Mouse (Mus musculus) heart, postnatal 0 days (tissue): ENCODE data around the gene Slc6a16. TPM values are rescaled to one million over a fixed set of nuclear protein-coding genes. Genes with fewer than 3 reads are reported as not detected.
A peak's percentile ranks its signal among the peaks of the same experiment; 100 is the strongest.

Experiments
- ATAC-seq: fragments of 200-750 bp; cut with Nextera tagmentation; 2 replicates; pipeline ENCODE4 v1.8.0; 2017; ENCODE audit warnings: low read depth, moderate number of reproducible peaks, moderate library complexity; ENCODE audit not compliant: insufficient read depth
- DNase-seq: peaks from one replicate; pipeline ENCODE4 v3.0.0-alpha.2; 2016; ENCODE audit warnings: low spot score
- H3K27ac ChIP-seq: fragments of 300-500 bp; sonication (generic); 2 replicates; pipeline ENCODE4 v1.5.1; 2014; ENCODE audit warnings: low read depth, mild to moderate bottlenecking
- H3K27me3 ChIP-seq: fragments of 300-500 bp; sonication (generic); 2 replicates; pipeline ENCODE4 v1.6.1; 2014; ENCODE audit warnings: low read length, mixed read lengths; ENCODE audit not compliant: control insufficient read depth, insufficient read depth
- H3K36me3 ChIP-seq: fragments of 300-500 bp; sonication (generic); replicated peaks from 2 replicates; pipeline ENCODE4 v1.6.1; 2014; ENCODE audit warnings: low read length, mixed read lengths; ENCODE audit not compliant: control insufficient read depth, insufficient read depth
- H3K4me1 ChIP-seq: fragments of 300-500 bp; sonication (generic); 2 replicates; pipeline ENCODE4 v1.6.1; 2014; ENCODE audit warnings: antibody characterized with exemption; ENCODE audit not compliant: control insufficient read depth, insufficient read depth
- H3K4me2 ChIP-seq: fragments of 300-500 bp; sonication (generic); 2 replicates; pipeline ENCODE4 v1.6.1; 2014; ENCODE audit warnings: low read depth, mild to moderate bottlenecking, low read length, moderate library complexity
- H3K4me3 ChIP-seq: fragments of 300-500 bp; sonication (generic); 2 replicates; pipeline ENCODE4 v1.5.1; 2014; ENCODE audit warnings: low read depth, low read length
- H3K9ac ChIP-seq: fragments of 300-500 bp; sonication (generic); replicated peaks from 2 replicates; pipeline ENCODE4 v1.6.1; 2014; ENCODE audit warnings: low read depth, low read length, mixed read lengths
- H3K9me3 ChIP-seq: fragments of 300-500 bp; sonication (generic); replicated peaks from 2 replicates; pipeline ENCODE4 v1.6.1; 2016; ENCODE audit warnings: low read length; ENCODE audit not compliant: control insufficient read depth
- CTCF ChIP-seq: IDR thresholded peaks from 2 replicates; pipeline ENCODE4 v1.5.1; 2016; ENCODE audit warnings: antibody characterized with exemption, control low read depth, low read depth
- EP300 ChIP-seq: IDR thresholded peaks from 2 replicates; pipeline ENCODE4 v1.6.1; 2016; ENCODE audit warnings: antibody characterized with exemption, low read depth
- WGBS: fragments of 180-500 bp; shearing (Covaris S2); extraction: QIAGEN DNeasy Blood & Tissue Kit; methylation state at CpG from one replicate; pipeline ENCODE4 v1.1.7; 2014; 5-methylcytosine and 5-hydroxymethylcytosine counted together
- polyA plus RNA-seq: library from polyadenylated mRNA; unstranded; fragments of >200 nt; fragmentation: Nextera tagmentation; extraction: Ambion mirVana; gene quantifications from 2 replicates; pipeline ENCODE4 v1.2.1, GENCODE M21; 2015
- total RNA-seq: library from RNA; depleted of rRNA; stranded (reverse); fragments of >200 nt; gene quantifications from 2 replicates; pipeline ENCODE4 v1.2.3, GENCODE M21; 2014; ENCODE audit warnings: low replicate concordance

Gene Slc6a16
- total and polyA plus RNA-seq, 2 experiments from 2014 or later: not detected

DNA sequence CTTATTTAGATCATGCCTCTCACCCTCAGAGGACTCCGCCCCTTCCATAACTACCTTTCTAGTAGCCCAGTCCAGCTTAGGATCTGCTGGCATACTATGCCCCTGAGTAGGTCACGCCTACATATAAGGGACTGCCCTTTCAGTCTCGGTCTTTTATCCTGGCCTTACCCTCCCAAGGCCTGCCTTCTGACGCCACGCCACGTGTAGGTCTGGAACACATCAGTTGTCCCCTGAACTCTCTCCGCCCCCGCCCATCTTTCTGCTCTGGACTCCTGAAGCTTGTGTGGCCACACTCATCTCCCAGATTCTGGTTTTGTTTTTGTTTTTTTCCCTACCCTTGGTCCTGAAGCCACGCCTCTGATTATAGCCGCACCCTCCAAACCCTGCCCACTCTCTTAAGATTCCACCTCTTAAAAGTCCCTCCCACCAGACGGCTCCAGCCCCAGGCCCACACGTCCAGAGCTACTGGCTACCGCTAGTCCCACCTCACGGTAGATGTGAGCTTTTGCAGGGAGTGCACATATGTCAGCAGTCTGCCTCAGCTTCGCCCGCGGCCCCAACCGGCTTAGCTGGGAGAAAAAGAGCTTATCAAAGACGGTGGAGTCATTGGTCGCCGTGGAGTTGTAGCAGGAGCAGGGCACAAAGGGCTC lies 5.8 kb upstream of the Slc6a16 start:
- Histone ChIP-seq H3K4me2 (peak overlapping the region; percentile 52), H3K4me1 (peaks cover 21% of the 10 kb centered on the region), H3K9me3 (no peaks in the 10 kb centered on the region), H3K27me3 (no peaks in the 10 kb centered on the region), H3K9ac (no peak overlapping the region), H3K27ac (no peak overlapping the region), H3K4me3 (peak overlapping the region; percentile 12), H3K36me3 (peaks cover 25% of the 10 kb centered on the region)
- 7% methylated on average over 21 of the region's 21 CpGs for WGBS
- ATAC-seq: peak; percentile 66
- DNase-seq: peak; percentile 63
- TF ChIP-seq CTCF (no peak), EP300 (no peak)

- Histone ChIP-seq H3K27me3 (no peaks in the 10 kb centered on the region), H3K36me3 (peaks cover 25% of the 10 kb centered on the region), H3K4me1 (peaks cover 22% of the 10 kb centered on the region), H3K4me3 (peak overlapping the region; percentile 12), H3K9me3 (no peaks in the 10 kb centered on the region), H3K27ac (no peak overlapping the region), H3K9ac (no peak overlapping the region), H3K4me2 (peak overlapping the region; percentile 52)
- DNase-seq: no peak
- ATAC-seq: no peak
- TF ChIP-seq EP300 (no peak), CTCF (no peak)
- WGBS: 47% methylated on average over 17 of the region's 17 CpGs
Observed at GRCm38 (mm10) chr7:45235656-45236180, 5.2 kb upstream of the Slc6a16 start.

GRCm38 (mm10) chr7:45237747-45238699 lies 2.9 kb upstream of the Slc6a16 start:
- peak overlapping the region; percentile 22; the same call in 1 of the 2 replicates for H3K4me3 ChIP-seq
- H3K27me3 ChIP-seq: no peaks in the 10 kb centered on the region
- DNase-seq (no peak), ATAC-seq (no peak)
- no peak for TF ChIP-seq CTCF
- no peak for TF ChIP-seq EP300
- H3K36me3 ChIP-seq: 0 out of 2 replicates have a peak, but pooled peaks cover 3% of the 10 kb centered on the region
- no peak overlapping the region for H3K27ac ChIP-seq
- H3K4me2 ChIP-seq: peak overlapping the region; percentile 22; the same call in 1 of the 2 replicates
- H3K9ac ChIP-seq: no peak overlapping the region; the same call in 1 of the 2 replicates
- H3K9me3 ChIP-seq: no peaks in the 10 kb centered on the region
- 77% methylated on average over 17 of the region's 17 CpGs for WGBS
- peaks cover 26% of the 10 kb centered on the region for H3K4me1 ChIP-seq

- H3K4me3 ChIP-seq: peak within 1 kb of the TSS; percentile 22; the same call in 1 of the 2 replicates
- H3K4me1 ChIP-seq: peaks cover 22% of the 10 kb centered on the region
- no peak for DNase-seq
- no peaks in the 10 kb centered on the region for H3K27me3 ChIP-seq
- H3K9ac ChIP-seq: no peak within 1 kb of the TSS; the same call in 1 of the 2 replicates
- H3K4me2 ChIP-seq: peak within 1 kb of the TSS; percentile 22; the same call in 1 of the 2 replicates
- H3K9me3 ChIP-seq: no peaks in the 10 kb centered on the region
- H3K27ac ChIP-seq: no peak within 1 kb of the TSS
- 37% methylated on average over 20 of the region's 20 CpGs for WGBS
- no peaks in the 10 kb centered on the region for H3K36me3 ChIP-seq
- TF ChIP-seq CTCF (no peak), EP300 (no peak)
- no peak for ATAC-seq
Observed at GRCm38 (mm10) chr7:45238723-45239496, 2.0 kb upstream of the Slc6a16 start, which contains the start of gene Cd37. TSS of gene Cd37 (minus strand) at chr7:45239115.

DNA sequence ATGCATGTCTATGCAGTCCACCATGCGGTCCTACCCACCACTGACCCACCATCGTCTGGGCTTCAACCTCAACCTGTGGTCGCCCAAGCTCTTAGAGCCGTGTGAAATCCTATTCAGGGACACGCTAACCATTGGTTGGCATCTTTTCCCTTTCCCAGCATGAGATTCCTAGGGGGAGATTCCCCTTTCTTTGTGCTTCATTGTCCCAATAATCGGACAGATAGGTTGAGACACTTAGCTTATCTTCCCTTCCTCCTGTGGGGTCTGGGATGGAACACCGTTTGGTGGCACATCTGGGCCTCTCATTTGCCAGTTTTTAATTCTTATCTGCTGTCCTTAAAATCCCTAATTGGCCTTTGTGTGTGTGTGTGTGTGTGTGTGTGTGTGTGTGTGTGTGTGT lies 776 bp upstream of the Slc6a16 start:
- H3K4me1 ChIP-seq: 0 out of 2 replicates have a peak, but pooled peaks cover 12% of the 10 kb centered on the region
- H3K9me3 ChIP-seq: no peaks in the 10 kb centered on the region
- TF ChIP-seq CTCF (no peak), EP300 (no peak)
- 85% methylated on average over 7 of the region's 7 CpGs for WGBS
- ATAC-seq (no peak), DNase-seq (no peak)
- no peaks in the 10 kb centered on the region for H3K27me3 ChIP-seq
- H3K27ac ChIP-seq: no peak overlapping the region
- H3K36me3 ChIP-seq: no peaks in the 10 kb centered on the region
- no peak overlapping the region for H3K4me2 ChIP-seq
- H3K4me3 ChIP-seq: no peak overlapping the region
- H3K9ac ChIP-seq: no peak overlapping the region
